Mouse (Mus musculus) cerebellum, postnatal 4 days (tissue): ENCODE measurements around the gene AC131692.1.
A peak's percentile ranks its signal among the peaks of the same experiment; 100 is the strongest.

Experiments
- DNase-seq, 2 experiments: peaks; one replicate each; pipeline ENCODE4 v3.0.0; 2022; ENCODE audit warnings: low spot score in 2 of 2, mixed read lengths in 1 of 2

The AC131692.1 gene

DNA sequence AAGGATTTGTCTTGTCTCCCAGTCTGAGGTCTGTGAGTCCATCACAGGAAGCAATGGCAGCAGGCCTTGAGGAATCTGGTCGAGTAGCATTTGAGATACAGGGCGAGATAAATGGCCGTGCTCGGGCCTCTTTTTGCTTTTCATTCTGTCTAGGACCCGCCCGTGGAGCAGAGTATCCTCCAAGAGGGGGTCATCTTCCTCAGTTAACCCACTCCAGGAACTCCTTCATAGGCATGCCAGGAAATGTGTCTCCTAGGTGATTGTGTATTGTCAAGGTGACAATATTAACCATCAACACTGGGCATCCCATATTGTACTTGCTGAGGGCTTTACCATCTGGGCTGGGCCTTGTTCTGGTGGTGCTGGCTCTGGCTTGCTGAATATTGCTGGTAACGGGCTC is at the start of gene AC131692.1:
Gene AC131692.1 (plus strand): TSS at position 301 of the 400 bp plus-strand sequence.
- no peak for DNase-seq

DNA sequence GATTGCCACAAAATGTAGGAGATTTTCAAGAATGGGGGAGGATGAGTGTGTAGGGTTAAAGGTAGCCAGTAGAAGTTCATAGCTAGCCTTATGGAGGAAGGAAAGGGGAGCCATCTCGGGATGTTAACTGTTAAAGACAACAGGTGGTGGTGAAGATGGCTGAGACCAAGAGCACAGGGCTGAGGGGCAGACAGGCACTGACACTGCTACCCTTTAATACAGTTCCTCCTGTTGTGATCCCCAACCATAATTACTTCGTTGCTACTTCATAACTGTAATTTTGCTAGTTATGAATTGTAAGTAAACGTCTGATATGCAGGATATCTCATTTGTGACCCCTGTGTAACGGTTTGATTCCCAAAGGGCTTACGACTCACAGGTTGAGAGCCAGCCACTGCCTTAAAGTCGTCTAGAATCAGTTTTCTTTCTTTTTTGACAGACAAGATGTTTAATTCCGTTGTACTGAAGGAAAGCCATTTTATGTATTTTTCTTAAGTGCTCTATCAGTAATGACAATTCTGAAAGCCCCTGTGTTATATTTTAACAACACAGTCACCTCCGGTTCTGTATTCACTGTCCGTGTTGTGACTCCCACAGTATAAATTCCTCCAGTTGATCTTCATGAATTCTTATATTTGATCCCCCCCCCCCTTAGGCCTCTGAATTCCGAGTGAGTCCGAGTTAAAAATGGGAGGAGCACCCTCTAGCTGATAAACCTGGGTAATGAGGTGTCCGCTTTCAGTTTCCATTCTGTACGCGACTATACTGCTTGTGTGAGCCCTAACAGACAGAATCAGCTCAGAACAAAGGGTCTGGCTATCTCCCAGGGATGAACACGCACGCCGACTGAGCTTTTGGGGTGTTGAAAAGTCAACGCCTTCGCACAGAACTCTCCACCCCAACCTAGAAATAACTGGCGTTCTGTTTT is 48.6 kb upstream of the AC131692.1 start:
- DNase-seq: no peak

DNA sequence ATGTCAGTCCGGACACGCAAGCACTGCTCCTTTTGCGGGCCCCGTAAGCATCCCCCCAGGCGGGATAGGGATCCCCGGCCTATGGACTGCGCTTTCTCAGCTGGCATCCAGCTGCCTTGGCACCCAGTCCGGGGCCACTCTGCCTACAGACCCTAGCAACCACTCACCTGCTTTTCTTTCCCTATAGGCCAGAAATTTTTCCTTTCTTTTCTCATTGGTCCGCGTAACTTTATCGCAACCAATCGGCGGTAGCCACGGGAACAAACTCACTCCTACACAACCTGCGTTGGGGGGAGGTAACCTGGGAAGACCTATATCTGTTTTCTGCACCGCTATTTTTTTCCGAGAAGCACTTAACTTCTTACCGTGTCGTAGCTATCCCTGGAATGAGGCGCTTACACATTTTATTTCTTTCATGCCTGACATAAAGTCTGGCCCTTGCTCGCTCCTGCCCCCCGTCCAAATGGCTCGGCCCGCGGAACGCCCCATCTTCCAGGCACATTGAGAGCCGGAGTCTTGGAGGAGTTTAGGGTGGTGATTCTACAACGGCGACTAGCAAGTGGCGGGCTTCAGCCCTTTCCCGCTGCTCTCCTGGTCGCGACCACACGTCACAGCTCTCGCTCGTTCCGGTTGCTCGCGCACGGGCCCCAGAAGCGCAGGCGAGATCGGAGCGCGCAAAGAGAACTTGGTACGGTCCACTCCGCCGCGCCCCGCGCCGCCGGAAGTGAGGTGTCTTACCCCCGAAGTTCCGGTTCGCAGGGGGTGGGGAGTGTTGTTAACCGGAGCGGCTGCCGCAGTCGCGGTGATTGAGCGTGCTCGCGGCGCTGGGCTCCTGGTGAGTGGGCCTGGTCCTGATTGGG is 47.7 kb upstream of the AC131692.1 start, which contains the start of gene Syvn1:
Gene Syvn1 (plus strand): TSS at position 283 of the 860 bp plus-strand sequence.
- DNase-seq: peak; percentile 81 to 87

DNA sequence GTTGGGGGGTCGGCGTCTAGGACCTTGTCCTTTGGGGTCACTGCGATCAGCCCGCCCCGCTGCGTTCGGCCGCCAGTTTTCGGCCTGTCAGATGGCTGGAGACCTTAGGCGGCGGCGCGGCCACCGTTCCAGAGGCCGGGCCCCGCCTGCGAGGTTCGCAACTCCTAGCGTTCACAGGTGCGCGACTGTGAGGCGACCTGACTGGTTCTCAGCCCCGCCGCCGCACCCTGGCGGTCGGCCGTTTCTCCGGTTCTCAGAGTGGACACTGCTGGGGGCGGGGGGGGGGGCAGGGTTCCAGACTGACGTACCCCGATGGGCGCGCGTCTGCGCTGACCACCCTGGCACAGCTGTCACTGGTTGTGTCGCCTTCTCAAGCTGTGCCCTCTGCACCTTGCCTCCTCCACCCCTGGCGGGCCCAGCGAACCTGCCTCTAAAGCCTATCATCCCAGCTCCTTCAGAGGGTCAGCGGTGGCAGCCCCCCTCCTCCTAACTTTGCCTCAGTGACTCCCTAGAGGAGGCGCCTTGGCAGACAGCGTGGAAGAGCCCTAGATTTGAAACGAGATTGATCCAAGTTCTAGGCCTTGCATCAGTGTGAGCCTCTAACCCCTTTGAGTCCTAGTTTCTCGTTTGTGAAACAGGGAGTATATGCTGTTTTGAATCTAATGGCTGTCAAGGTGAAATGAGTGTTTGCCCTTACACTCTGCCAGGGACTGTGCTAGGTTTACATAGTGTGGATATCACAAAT is 46.9 kb upstream of the AC131692.1 start:
- DNase-seq: no peak

DNA sequence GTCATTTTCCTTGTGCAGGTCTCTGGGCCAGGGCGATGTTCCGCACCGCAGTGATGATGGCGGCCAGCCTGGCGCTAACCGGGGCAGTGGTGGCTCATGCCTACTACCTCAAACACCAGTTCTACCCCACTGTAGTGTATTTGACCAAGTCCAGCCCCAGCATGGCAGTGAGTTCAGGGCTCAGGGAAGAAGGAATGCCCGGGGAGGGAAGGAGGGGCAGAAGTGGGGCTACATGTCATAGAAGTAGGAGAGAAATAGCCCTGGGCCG is 46.4 kb upstream of the AC131692.1 start:
- DNase-seq: no peak

DNA sequence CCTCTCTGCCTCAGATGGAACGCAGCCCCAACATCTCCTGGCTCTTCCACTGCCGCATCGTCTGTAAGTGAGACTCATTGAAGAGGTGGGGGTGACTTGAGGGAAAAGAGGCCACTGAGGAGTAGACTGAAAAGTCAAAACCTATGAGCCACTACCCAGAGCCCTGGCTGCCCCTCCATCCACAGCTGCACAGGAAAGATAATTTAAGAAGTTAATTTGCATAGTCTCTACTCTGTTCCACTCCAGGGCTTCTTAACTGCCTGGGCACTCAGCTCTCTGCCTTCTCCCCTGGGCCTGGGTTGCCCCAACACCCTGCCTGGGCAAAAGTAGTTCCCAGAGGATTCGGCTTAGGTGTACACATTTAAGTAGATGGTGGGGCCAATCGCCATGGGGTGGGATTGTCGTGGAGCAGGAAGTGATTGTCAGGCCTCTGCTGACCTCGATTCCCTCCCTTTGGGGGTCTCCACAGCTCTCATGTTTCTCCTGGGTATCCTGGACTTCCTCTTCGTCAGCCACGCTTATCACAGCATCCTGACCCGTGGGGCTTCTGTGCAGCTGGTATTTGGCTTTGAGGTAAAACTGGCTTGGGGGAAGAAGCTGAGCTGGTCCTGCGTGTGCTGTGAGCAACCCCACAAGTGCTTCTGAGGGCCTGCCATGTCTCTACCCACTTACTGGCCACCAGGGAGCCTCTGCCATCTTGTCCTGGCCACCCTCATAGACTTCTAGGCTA is 45.4 kb upstream of the AC131692.1 start:
- no peak for DNase-seq

DNA sequence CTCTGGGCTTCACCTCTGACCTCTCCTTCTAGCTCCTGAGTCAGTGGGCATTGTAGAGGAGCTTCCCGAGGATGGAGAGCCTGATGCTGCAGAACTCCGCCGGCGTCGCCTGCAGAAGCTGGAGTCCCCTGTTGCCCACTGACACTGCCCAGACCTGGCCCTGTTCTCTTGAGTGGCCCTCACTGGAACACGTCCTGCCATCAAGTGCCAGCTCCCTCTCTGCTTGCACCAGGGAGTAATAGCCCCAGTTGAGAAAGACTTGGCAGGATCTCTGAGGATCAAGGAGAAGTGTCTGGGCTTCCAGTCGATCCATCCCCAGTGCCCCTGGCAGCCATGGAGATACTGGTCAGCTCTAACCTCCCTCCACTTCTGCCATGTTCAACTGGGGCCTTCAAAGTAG is 41.7 kb upstream of the AC131692.1 start:
- no peak for DNase-seq

DNA sequence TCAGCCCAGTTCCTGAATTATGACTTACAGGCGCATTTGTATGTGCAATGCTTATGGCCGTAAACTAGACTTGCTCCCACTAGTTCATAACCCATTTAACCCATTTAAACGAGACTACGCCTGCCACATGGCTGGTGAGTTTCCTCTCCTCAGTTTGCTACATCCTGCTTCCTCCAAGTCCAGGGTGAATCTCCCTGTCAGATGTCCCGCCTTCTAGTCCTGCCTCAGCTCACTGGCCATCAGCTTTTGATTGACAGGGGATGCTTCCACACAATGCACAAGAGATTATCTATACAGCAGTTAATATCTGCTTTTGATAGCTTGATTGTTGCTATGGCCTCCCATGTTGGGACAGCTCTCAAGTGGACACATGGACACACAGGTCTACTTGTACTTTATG is 39.9 kb upstream of the AC131692.1 start:
- no peak for DNase-seq

DNA sequence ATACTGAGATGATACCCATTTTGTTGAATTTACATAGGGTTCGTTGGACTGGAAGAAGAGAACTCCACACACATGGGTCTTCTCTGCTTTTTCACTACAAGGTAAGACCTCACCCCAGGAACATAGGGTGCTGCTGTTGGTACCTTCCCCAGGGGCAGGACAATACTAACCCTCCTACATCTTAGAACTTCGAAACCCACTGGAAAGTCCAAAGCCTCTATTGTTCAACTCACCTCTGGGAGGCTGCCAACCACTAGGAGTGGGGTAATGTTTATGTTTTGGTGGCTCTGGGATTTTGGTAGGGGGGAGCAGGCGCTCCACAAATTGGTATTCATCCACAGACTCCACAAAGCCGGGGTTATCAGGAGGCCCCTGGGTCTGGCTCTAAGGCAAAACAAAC is 37.5 kb upstream of the AC131692.1 start:
- no peak for DNase-seq

DNA sequence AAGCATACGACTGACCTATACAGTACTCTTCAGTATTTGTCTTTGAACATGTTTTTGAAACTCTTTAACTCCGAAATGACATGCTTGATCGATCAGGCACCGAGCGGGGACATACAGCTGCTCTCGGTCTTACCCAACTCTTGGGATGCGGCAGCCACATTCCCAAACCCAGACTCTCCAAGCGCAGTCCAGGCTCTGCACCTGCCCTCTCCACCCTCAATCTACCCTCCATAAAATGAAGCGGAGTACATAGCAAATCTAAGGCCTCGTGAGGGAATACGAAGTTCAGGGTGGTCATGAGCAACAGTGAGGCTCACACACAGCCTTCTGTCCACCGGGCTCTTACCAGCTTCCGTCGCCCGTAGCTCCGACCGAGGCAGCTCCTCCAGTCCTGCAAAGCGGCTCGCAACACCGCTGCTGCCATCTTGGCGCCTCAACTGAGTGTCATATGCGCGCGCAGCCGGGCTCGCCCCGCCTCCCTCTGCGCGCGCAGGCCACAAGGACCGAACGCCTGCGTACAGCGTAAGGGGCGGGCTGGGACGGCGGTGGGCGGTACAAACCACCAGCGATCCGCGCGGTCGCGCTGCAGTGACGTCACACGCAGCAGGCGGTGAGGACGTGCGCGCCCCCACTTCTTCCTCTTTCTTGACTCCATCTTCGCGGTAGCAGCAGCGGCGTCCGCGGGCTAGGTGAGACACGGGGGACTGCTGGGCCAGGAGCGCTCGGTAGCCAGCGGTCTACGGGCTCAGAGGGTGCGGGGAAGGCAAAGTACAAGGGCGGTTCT is 36.7 kb upstream of the AC131692.1 start, which contains the start of the genes Mrpl49 and Fau:
Gene Mrpl49 (minus strand): TSS at position 473 of the 784 bp plus-strand sequence.
Gene Fau (plus strand): TSS at position 532 of the 784 bp plus-strand sequence.
- peak; percentile 98 to 99 for DNase-seq

DNA sequence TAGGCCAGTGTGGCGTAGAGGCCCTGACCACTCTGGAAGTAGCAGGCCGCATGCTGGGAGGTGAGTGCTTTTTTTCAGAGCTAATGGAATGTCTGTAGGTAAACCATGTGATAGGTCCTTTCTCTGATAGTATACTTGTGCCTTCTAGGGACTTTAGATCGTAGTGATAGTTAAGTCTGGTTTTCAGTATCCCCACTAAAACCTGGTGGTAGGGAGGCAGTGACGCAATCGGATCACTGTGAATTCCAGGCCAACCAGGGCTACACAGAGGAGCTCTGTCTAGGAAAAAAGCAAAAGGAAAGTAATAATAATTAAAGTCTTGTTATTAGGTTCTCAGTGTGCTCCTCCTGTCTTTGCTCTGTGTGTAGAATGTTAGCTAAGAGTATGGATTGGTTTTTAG is 35.7 kb upstream of the AC131692.1 start:
- no peak for DNase-seq

DNA sequence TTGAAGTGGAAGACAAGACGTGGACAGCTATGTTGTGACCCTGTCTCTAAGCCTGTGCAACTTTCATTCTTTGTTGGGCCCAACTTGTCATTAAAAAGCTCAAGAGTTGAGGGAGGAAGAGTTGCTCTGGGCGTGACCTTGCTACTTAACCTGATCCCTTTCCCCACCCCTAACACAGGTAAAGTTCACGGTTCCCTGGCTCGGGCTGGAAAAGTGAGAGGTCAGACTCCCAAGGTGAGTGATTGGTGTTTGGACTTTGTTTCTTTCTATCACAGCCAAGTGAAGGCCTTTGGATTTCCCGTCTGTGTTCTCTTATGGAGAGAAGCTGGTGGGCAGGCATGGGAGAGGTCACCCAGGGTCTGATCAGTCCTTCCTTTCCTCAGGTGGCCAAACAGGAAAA is 35.3 kb upstream of the AC131692.1 start:
- no peak for DNase-seq

DNA sequence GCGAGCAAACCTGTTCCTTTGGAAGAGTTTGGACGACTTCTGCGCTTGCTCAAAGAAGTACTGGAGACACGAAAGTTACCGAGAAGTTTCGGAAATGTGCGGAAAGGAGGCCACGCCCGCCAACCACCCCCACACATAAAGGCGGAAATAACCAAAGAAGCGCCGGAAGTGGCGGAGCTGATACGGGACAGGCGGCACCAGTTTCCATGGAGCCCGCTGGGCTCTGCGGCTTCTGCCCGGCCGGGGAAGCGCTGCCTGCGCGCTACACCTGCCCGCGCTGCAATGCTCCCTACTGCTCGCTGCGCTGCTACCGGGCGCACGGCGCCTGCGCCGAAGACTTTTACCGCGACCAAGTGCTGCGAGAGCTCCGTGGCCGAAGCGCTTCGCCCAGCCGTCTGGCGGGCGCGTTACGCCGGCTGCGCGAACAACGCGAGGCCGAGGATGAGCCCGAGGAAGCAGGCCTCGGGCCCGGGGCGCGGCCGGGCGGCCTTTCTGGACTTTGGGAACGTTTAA is 33.1 kb upstream of the AC131692.1 start, which contains the start of gene Znhit2:
Gene Znhit2 (plus strand): TSS at position 172 of the 513 bp plus-strand sequence.
- peak; percentile 75 to 87 for DNase-seq

DNA sequence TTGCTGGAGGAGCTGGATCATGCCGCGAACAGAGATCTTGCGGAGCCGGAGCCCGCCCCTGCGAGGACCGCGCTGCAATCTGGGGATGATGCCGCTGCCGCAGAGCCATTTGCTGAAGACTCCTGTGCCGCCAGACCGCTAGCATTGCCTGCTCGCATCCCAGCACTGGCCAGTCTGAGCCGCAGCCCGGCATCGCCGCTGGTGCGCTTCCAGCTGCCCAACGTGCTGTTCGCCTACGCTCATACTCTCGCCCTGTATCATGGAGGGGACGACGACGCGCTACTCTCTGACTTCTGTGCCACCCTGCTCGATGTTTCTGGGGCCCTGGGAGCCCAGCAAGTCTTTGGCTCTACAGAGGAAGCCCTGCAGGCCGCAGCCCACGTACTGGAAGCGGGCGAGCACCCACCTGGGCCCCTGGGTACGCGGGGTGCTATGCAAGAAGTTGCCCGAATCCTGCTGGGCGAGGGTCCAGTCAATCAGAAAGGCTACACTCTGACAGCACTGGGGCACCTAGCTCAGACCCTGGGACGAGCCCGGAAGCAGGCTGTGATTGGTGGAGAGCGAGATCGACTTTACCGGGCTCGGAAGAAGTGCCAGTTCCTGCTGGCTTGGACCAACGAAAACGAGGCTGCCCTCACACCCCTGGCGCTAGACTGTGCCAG is 32.4 kb upstream of the AC131692.1 start:
- peak in 1 of 2 experiments; percentile 36 for DNase-seq

DNA sequence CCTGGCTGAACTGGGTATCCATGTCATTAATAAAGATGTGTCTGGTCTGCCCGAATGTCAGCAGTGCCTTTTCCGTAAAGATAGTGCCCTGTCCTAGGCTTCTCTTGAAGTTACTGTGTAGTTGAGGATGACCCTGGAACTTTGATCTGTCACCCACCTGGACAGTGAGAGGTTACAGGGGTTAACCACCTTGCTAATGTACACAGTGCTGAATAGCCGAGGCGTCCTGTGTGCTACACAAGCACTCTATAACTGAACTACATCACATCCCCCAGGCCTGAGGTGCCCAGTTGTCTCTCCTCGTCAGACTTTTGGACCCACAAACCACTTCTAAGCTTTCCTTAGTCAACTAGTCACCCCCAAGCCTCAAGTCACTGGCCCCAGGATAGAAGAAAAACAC is 31.8 kb upstream of the AC131692.1 start:
- no peak for DNase-seq

DNA sequence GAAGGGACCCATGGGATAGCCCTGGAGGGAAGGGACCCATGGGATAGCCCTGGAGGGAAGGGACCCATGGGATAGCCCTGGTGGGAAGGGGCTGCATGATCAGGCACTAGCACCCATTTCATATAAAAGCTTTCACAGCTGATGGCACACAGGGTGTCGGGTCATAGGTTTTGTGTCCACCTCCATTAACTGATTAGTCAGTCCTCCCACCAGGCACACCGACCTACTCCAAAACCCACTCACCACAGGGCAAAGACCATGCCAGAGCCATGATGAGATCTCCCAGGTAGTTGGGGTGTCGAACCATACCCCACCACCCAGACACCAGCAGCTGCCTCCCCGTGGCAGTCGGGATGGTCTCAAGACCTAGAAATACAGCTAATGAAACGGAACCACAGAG is 31.1 kb upstream of the AC131692.1 start:
- no peak for DNase-seq

DNA sequence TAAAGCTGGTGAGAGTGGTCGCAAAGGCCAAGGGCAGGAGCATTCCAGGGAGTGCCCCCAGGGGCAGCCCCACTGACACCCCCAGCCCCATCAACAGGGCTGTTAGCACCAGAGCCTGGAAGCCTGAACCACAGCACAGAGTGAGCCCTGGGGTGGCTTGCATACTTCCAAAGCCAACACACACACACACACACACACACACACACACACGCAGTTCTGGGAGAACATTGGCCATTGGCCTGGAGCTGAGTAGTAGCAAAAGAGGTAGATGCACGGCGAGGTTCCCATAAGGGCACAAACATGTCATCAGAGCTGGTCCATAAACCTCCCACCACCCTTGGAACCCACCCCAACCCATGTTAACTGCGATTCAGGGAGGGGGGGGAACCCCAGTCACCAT is 27.6 kb upstream of the AC131692.1 start:
- DNase-seq: no peak

DNA sequence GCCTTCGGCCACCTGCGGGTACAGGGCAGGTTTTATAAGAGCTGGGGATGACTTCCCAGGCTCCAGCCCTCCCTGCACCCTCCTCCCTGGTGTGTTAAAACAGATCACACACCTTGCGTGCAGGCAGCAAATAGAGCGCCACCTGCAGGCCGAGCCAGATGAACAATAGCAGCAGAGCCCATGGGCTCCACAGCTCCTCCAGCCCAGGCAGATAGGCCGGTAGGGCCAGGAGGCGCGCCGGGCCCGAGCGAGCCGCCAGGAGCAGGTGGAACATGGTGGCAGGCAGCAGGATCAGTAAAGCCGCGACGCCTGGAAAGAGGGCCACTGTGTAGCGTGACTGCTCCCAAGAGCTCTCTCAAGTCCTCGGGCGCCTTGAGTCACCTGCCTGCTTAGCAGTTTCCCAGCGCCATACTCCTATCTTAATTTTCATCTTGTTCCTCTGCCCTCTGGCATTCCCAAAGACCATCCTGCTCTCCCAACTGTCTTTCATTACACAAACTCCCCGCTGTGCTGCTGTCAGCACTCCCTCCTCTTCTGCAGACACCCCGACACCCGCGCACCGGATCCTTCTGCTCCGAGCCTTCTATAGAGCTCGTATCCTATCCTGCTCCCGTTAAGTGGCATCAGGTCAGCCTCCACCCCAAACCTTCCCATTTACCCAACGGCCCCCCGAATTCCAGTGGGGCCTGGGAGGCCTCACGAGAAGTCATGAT is 27.1 kb upstream of the AC131692.1 start:
- DNase-seq: peak; percentile 82 to 86
